Mouse (Mus musculus): ENCODE results near the gene 9130230L23Rik.

Gene 9130230L23Rik

DNA sequence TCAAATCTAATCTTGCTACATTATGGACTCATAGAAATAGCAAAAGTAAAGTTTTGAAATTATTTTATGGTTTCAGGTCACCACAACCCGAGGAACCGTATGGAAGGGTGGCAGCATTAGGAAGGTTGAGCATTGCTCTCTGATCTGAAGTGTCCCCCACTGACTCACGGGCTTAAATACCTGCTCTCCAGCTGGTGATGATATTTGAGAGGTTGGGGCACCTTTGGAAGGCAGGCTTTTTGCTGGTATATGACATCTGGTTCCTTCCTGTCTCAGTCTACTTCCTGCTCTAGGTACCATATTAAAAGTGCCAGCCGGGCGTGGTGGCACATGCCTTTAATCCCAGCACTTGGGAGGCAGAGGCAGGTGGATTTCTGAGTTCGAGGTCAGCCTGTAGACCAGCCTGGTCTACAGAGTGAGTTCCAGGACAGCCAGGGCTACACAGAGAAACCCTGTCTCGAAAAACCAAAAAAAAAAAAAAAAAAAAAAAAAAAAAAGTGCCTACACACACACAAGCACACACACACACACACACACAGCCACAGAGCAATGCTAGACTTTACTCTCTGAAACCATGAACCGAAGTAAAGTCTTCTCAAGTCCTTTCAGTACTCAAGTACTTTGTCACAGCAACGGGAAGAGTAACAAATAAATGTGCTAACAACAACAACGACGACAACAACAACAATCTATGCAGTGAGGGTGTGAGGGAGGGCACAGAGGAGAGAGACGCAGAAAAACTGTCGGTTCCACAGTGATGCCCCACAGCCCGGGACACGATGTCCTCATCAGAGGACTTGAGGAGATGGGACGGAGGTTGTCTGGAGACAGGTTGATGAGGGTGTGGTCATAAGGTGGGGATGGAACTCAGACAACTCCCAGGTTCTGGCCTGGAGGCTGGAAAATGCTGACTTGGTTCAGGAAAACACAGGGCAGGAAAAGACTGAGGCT lies 49.7 kb downstream of the 9130230L23Rik start:
- DNase-seq (ENCODE audit: low read depth, low spot score), result no peak

DNA sequence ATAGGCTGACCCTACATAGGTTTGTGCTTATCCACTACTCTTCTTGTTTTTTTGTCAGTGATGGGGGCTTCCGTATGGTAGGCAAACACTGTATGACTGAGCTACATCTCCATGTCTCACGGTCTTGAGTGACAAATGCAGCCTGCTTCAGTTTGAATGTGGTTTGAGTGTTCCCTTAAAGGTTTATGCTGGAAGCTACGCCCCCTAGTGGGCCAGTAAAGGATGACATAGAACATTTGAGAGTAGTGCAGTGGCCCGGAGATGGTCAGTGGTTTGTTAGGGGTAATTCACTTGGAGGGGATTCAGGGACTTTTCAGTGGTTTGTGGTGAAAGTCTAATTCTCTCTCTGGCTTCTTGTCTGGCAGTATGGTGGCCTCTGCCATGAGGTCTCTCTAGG lies 52.6 kb downstream of the 9130230L23Rik start:
- DNase-seq (ENCODE audit: low read depth, low spot score), result peak; percentile 13

DNA sequence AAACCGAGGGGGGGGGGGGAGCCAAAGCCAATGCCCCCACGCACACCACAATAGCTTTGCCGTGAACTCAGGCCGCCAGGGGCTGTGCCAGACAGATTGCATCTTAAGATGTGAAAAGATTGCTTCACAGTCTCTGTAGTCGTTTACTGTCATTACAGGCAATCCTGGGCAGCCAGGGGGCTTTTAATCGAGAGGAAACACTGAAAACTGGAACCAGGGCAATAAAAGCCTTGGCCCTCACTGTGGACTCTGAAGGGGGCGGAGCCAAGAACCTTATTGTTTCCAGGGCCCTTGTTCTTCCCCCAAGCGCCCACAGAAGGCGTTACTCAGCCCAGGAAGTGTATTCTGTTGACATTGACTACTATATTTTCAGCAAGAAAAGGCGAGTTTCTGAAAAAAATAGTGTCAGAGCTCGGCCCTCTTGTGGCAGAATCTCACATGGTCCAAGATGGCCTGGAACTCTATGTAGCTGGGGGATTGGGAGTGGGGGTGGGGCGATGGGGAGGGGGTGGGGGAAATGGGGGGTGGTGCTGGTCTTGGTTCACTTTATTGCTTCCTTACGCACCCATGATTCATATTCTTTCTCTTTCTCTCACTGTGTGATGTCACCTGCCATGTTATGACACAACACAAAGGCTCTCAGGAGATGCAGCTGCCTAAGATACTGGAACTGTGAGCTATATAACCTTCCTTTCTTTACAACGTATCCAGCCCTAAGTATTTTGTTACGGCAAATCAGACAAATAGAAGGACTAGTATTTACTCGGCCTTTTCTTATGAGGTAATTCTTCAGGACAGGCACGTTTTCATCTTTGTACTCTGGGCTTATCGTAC lies 53.2 kb downstream of the 9130230L23Rik start:
- DNase-seq (ENCODE audit: low read depth, low spot score), result no peak

DNA sequence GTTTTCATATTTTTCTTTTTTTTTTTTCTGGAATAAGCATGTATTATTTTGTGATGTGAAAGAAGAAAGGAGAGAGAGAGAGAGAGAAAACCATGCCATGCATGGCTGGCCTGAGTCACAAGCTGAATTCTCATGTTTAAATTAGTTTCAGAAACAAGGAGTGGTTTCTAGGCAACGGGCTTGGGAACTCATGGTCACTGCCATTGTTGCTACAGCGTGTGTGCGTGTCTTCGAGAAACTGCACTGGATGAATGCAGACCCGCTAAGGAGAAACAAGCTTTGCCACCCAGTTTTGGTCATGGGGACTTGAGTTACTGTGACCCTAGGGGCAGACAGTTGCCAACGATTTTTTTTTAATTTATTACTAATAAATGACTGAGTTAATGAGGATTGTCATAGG lies 53.8 kb downstream of the 9130230L23Rik start:
- no peak for DNase-seq (ENCODE audit: low read depth, low spot score)

DNA sequence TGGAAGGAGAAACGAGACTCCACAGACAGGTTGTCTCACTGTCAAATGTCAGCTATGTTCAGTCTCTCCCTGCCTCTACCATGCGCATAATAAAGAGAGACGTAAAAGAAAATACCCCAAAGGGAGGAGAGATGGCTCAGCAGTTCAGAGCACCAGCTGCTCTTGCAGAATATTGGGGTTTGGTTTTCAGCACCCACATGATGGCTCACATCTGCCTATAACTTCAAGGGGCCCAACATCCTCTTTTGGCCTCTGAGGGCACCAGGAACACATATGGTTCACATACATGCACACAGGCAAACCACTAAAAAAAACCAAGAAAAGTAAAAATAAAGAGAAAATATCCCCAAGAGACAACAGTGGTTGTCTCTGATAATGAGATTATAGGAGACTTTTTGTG lies 54.3 kb downstream of the 9130230L23Rik start:
- DNase-seq (ENCODE audit: low read depth, low spot score), result no peak

DNA sequence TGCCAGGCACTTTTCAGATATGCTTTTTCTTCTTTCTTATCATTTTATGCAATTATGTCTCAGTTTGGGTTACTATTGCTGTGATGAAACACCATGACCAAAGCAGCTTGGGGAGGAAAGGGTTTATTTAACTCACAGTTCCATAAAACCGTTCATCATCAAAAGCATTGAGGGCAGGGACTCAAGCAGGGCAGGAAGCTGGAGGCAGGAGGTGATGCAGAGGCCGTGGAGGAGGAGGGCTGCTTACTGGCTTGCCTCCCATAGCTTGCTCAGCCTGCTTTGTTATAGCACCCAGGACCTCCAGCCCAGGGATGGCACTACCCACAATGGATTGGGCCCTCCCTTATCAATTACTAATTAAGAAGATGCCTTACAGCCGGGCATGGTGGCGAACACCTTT lies 62.9 kb downstream of the 9130230L23Rik start:
- no peak for DNase-seq (ENCODE audit: low read depth, low spot score)

DNA sequence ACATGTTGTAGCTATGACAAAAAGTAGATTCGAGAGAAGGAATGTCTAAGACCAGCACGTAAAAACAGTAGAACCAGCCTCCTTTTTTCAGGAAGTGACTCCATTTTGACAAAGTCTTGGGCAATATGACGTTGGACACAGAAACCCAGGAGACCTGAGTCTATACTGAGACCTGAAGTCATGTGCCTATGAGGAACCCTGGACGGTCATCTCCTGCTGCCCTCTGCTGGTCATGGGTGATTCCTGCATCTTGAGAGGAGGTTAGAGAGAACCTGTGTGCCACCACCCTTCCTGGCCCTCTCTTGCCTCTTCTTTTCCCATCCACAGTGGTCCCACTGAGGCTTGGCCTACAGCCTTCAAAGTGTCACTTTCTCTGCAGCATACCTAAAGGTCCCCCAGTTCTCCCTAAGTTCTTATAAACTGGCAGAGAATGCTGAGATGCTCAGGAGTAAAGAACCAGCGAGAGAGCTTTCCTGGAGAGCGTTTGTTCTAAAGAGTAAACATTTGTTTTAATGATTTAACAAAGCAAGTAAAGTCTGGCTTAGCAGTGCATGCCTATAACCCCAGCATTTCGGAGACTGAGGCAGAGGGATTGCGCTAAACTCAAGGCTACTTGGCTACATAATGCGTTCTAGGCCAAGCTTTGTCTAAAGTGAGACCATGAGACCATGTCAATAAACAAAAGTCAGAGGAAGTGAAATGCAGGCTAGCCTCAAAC lies 65.9 kb downstream of the 9130230L23Rik start:
- peak; percentile 53 for DNase-seq (ENCODE audit: low read depth, low spot score)

DNA sequence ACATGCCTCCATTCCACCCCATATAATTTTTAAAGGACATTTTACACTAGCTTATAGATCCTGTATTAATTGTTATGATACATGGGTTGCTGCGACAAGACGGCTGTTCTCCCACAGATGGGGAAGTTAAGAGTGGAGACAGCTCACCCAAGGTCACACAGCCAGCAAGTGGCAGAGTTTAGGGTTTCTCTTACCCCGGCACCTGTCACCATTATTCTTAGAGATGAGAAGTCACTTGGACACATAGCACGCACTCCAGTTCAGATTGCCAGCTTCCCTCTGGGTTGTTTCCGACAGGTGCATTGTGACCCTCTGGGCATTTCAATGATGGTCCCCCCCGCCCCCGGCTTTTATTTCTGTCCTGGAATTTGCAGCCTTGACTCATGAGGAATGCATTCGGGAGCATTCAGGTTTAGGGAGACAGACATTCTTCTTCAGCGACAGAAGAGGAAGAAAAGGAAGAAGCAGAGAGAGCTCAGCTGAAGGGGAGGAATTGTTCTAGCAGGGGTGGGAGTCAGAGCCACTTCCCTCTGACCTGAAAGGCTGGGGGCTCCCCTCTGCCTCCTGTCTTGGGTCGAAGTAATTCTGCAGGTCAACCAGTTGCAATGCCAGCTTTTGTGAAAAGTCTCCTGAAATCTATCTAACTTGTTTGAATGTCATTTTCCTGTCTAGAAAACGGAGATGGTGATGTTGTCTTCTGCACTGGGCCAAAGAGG lies 66.9 kb downstream of the 9130230L23Rik start:
- no peak for DNase-seq (ENCODE audit: low read depth, low spot score)

DNA sequence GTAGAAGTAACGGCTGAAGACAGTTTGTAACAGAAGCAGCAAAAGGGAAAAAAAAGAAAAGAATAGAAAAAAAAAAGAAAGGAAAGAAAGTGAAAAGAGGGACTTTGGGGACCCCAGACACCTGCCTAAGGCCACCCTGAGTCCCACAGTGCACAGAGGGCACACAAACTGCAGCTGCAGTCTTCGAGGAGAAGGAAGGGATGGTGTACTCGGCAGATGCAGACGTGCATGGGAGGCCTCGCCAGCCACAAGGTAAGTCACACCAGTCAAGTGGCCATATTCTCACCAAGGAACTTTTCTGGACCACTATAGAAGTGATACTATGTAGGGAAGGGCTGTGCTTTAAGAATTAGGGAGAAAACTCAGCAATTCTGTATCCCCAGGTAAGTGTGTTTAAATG lies 69.3 kb downstream of the 9130230L23Rik start, which contains the start of gene Chrna9:
TSS of gene Chrna9 (plus strand) at position 139 of the 400 bp plus-strand sequence.
- no peak for DNase-seq (ENCODE audit: low read depth, low spot score)

DNA sequence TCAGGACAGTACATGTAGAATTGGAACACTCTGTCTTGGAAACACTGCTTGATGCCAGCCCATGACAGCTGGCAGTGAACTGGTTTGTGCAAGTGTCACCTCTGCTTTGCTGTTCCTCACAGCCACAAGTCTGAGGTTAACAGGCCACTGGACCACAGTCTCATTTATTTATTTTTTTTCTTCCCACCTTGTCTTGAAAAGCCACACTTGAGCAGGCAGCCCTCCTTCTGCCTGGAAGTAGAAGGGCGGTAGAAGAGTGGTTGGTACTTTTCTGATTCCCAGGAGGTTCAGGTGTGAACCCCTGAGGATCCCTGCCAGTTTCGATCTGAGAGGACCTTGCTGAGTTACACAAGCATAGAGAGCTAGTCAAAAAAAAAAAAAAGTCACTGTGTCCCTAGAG lies 70.3 kb downstream of the 9130230L23Rik start:
- DNase-seq (ENCODE audit: low read depth, low spot score), result no peak

DNA sequence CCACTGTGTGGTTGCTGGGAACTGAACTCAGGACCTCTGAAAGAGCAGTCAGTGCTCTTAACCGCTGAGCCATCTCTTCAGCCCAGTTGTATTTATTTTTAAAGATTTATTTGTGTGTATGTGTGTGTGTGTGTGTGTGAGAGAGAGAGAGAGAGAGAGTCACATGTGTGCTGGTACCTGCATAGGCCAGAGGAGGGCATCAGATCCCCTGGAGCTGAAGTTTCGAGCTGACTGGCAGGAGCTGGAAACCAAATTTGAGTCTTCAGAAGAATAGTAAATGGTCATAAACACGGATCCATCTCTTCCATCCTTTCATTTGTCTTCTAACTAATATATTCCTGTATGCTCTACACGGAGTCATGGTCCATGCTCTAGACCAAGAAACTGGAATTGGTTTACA lies 70.8 kb downstream of the 9130230L23Rik start:
- DNase-seq (ENCODE audit: low read depth, low spot score), result no peak

DNA sequence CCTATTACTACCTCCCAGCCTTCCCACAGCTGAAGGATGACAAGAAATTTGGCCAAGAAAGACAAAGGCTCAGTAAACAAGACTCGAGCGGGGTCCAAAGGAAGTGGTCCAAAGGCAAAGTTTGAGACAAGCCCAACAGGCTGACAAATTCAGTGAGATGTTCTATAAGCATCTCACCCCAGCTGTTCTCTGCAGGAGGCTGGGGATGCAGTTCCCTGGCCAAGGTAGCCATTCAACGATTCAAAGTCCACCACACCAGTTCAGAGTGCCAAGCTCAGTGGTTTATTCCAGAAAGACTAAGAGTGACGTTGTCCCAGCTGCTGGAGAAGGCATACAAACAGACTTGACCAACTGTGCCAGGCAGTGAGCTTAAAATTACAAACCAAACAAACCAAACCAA lies 73.9 kb downstream of the 9130230L23Rik start:
- no peak for DNase-seq (ENCODE audit: low read depth, low spot score)
